8 mouse cellular contexts compared by ENCODE assay signal in the genomic region with DNA sequence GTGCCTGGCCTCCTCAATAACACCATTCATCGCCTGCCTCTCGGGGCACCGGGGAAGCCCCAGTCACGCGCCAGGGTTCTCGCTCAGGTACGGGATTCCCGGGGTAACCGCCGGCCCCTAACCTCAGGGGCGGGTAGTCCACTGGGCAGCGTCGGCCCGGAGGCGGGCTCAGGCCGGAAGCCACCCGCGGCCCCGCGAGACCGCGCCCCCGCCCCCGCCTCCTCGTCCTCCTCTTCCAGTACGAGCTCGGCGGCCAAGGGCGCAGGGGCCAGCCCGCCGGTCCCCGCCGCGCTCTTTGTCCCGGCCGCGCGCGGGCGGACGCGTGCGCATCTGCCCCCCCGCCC. TPM values are rescaled to one million over a fixed set of nuclear protein-coding genes. Genes with fewer than 3 reads are reported as not detected.
A peak's percentile ranks its signal among the peaks of the same experiment; 100 is the strongest.
DNase-seq lines count a peak whose midpoint lies in the region; ATAC-seq lines count a peak whose summit lies in the region.

No protein-coding gene starts in this region.

- peaks cover 14% of the 10 kb centered on the region for H3K4me1 ChIP-seq in hindbrain, embryonic 12.5 days

- peak overlapping the region; percentile 99 for H3K27ac ChIP-seq in hindbrain, embryonic 12.5 days

- H3K4me2 ChIP-seq in hindbrain, embryonic 12.5 days (replicated peaks), result peak overlapping the region; percentile 75

- peak overlapping the region; percentile 99 for H3K9ac ChIP-seq in hindbrain, embryonic 12.5 days

- WGBS in hindbrain, embryonic 12.5 days, result 1% methylated on average over 28 of the region's 44 CpGs

- H3K36me3 ChIP-seq in hindbrain, embryonic 12.5 days, result no peaks in the 10 kb centered on the region

- ATAC-seq in hindbrain, embryonic 12.5 days (ENCODE audit: low FRiP score), result peak; percentile 79

- no peaks in the 10 kb centered on the region for H3K9me3 ChIP-seq in hindbrain, embryonic 12.5 days (replicated peaks)

- DNase-seq in Muller cell, postnatal 12 days (ENCODE audit: inconsistent ontology term), result peak; percentile 91
- DNase-seq in cerebellum, adult 9-10 months, result peak; percentile 79
- DNase-seq in frontal cortex, postnatal 10 days (ENCODE audit: low spot score in 2 of 2), result peak; percentile 58 to 73
- peak; percentile 42 to 60 for DNase-seq in left cerebral cortex, adult 18-20 months (ENCODE audit: low spot score in 2 of 2)
- peak; percentile 88 to 92 for DNase-seq in lung, postnatal 4 days
- DNase-seq in retina, postnatal 1 day, result peak; percentile 93
- peak; percentile 62 to 82 for DNase-seq in urinary bladder, adult 18-20 months (ENCODE audit: low spot score in 2 of 2)

- H3K27me3 ChIP-seq in hindbrain, embryonic 12.5 days, result no peaks in the 10 kb centered on the region

- peak overlapping the region; percentile 81 for H3K4me3 ChIP-seq in hindbrain, embryonic 12.5 days

RNA-seq across cellular contexts. Expression of gene Ube2e3, which starts 0.6 kb away (rescaled TPM):
- polyA plus RNA-seq in hindbrain, embryonic 12.5 days (2016; fragmentation: Nextera tagmentation; extraction: Ambion mirVana), result 269 and 271 TPM in 2 replicates
- total RNA-seq in left cerebral cortex, adult 18-20 months (2021), result 100 to 1,000 TPM; 103 to 106 TPM

Comparison
In these comparisons a context has a peak if more than half of its experiments do, and no peak if none do; other contexts are left out.
1. Peak in every context shown above with its lines: DNase-seq, ATAC-seq, H3K4me3 ChIP-seq and H3K27ac ChIP-seq.